Mouse (Mus musculus) heart, postnatal 25 days (tissue): Measurements from ENCODE around the gene Gm20816. TPM values are rescaled to one million over a fixed set of nuclear protein-coding genes. Genes with fewer than 3 reads are reported as not detected.
"Not testable (repeated sequence)": the region's sequence is repeated elsewhere in the genome, so short reads cannot be mapped to it uniquely, and the experiment has no call there.

Experiments used
- DNase-seq: peaks from one replicate; pipeline ENCODE4 v3.0.0; 2022; ENCODE audit warnings: low spot score
- intact Hi-C: fragments of 180-260 bp; cut with DNase I; formaldehyde crosslinking; loops from one replicate; pipeline ENCODE4 v1.15.1; 2025
- total RNA-seq, 2 experiments: library from RNA; stranded (reverse); gene quantifications; 2 replicates each; pipeline ENCODE4 v1.2.3; 2021

The Gm20816 gene
- not detected for total RNA-seq

DNA sequence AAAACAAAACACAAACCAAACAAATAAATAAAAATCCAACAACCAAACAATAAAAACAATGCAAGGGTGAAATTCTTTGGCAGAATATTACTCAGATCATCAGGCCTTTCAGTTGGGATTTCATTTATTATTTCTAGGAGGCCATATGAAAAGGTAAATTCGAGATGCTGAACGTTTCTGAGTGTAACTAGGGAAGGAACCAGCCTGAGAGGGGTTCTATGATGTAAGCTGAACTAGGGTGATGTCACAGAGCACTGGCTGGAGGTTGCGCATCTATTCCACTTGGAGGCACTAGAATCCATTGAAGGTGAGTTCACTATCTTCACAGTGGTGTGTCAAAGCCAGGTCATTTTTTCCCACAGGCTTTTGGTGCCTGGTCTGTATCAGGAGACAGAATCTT is at the start of gene Gm20816:
Gene Gm20816, plus strand, starts transcription at position 301 of the 400 bp plus-strand sequence.
- DNase-seq, intact Hi-C loops: not testable (repeated sequence)

Other genes starting within 250 kb of the Gm20816 start
- gene Gm20937, start 243.1 kb upstream of the Gm20816 start, total RNA-seq, result not detected